30 mouse cellular contexts compared by ENCODE assay signal in the genomic region with DNA sequence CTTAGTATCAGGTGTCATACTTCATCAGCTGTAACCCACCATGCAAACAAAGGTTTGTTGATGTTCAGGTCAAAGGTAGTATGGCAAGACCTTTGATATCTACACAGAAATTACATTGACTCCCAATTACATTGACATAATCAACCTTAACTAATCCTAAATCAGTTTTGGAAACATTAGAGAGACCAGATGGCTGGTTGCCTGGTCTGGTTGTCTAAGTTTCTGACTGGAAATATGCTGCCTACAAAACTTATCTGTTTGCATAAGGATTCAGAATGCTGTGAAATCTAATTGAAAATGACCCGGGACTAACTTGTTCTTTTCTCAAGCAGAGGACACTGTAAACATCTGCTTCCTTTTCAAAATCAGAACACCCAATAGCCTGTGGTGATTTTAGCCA.
"Had no signal": no experiment of that assay in that cellular context is flagged by ENCODE, and none has a peak within 500 bp of the region (broad histone marks: within the 10 kb centered on the region; RNA-seq: fewer than 3 reads in every experiment).

No protein-coding gene starts in this region.

- H3K4me1 ChIP-seq: liver, embryonic 13.5 days; liver, embryonic 15.5 days; megakaryocyte, embryonic 14.5 days; midbrain, embryonic 12.5 days; neural tube, embryonic 12.5 days had no signal

- H3K9ac ChIP-seq: limb, embryonic 12.5 days; limb, embryonic 13.5 days; limb, embryonic 15.5 days; liver, embryonic 13.5 days; liver, embryonic 14.5 days; liver, embryonic 15.5 days; lung, embryonic 14.5 days; lung, embryonic 15.5 days; midbrain, embryonic 12.5 days; midbrain, embryonic 13.5 days; midbrain, embryonic 15.5 days; neural tube, embryonic 12.5 days had no signal

- H3K27ac ChIP-seq: left cerebral cortex, adult 2 months; limb, embryonic 10.5 days; limb, embryonic 12.5 days; limb, embryonic 13.5 days; limb, embryonic 15.5 days; liver, embryonic 13.5 days; liver, embryonic 14.5 days; liver, embryonic 15.5 days; lung, embryonic 15.5 days; macrophage; midbrain, embryonic 10.5 days; midbrain, embryonic 12.5 days; midbrain, embryonic 13.5 days; midbrain, embryonic 15.5 days; neural tube, embryonic 12.5 days had no signal

- H3K27me3 ChIP-seq: limb, embryonic 12.5 days; limb, embryonic 13.5 days; limb, embryonic 15.5 days; liver, embryonic 13.5 days; liver, embryonic 15.5 days; lung, embryonic 15.5 days; midbrain, embryonic 12.5 days; midbrain, embryonic 13.5 days; midbrain, embryonic 15.5 days; neural tube, embryonic 12.5 days had no signal

- H3K9me3 ChIP-seq: limb, embryonic 10.5 days; limb, embryonic 12.5 days; limb, embryonic 13.5 days; limb, embryonic 15.5 days; liver, embryonic 13.5 days; liver, embryonic 15.5 days; lung, embryonic 15.5 days; megakaryocyte, embryonic 14.5 days; midbrain, embryonic 10.5 days; midbrain, embryonic 12.5 days; midbrain, embryonic 13.5 days; midbrain, embryonic 15.5 days; neural tube, embryonic 12.5 days had no signal

- H3K4me3 ChIP-seq: left cerebral cortex, adult 2 months; limb, embryonic 10.5 days; limb, embryonic 12.5 days; limb, embryonic 13.5 days; limb, embryonic 15.5 days; liver, embryonic 13.5 days; liver, embryonic 15.5 days; lung, embryonic 15.5 days; megakaryocyte, embryonic 14.5 days; midbrain, embryonic 10.5 days; midbrain, embryonic 12.5 days; midbrain, embryonic 13.5 days; midbrain, embryonic 15.5 days; myocyte; neural tube, embryonic 12.5 days had no signal

- DNase-seq: left cerebral cortex, postnatal 4 days; liver; liver, embryonic 13.5 days; lung, adult 18-20 months; lung, adult 2 months; lung, embryonic 14.5 days; lung, postnatal 10 days; lung, postnatal 14 days; lung, postnatal 36 days; lung, postnatal 4 days; midbrain, embryonic 14.5 days had no signal

- ATAC-seq: lung, postnatal 0 days; midbrain, embryonic 13.5 days; midbrain, embryonic 15.5 days; midbrain, embryonic 16.5 days had no signal

- H3K4me2 ChIP-seq: limb, embryonic 12.5 days; limb, embryonic 13.5 days; limb, embryonic 15.5 days; liver, embryonic 13.5 days; liver, embryonic 15.5 days; lung, embryonic 14.5 days; lung, embryonic 15.5 days; midbrain, embryonic 11.5 days; midbrain, embryonic 12.5 days; midbrain, embryonic 13.5 days; midbrain, embryonic 15.5 days; neural tube, embryonic 12.5 days had no signal

- H3K36me3 ChIP-seq: limb, embryonic 10.5 days; limb, embryonic 12.5 days; limb, embryonic 13.5 days; limb, embryonic 15.5 days; liver, embryonic 13.5 days; liver, embryonic 15.5 days; lung, embryonic 15.5 days; midbrain, embryonic 10.5 days; midbrain, embryonic 12.5 days; midbrain, embryonic 13.5 days; midbrain, embryonic 15.5 days; neural tube, embryonic 12.5 days had no signal
